In genomic region chrX:56731306-56732201, GRCm38 (mm10) we compare ENCODE assay signal across 8 mouse cellular contexts. TPM values are rescaled to one million over a fixed set of nuclear protein-coding genes. Genes with fewer than 3 reads are reported as not detected.
DNase-seq lines count a peak whose midpoint lies in the region; ATAC-seq lines count a peak whose summit lies in the region.

Fhl1 (plus strand) TSS chrX:56731787.

- H3K4me2 ChIP-seq in hindbrain, embryonic 11.5 days (replicated peaks; ENCODE audit: low read depth, low read length), result peak within 1 kb of the TSS; percentile 45
- peak within 1 kb of the TSS; percentile 57 for H3K4me2 ChIP-seq in lung, embryonic 16.5 days (ENCODE audit: low read depth, low read length)

- 29% methylated on average over 23 of the region's 106 CpGs for WGBS in hindbrain, embryonic 11.5 days
- 29% methylated on average over 10 of the region's 106 CpGs for WGBS in lung, embryonic 16.5 days

- no peaks in the 10 kb centered on the region for H3K4me1 ChIP-seq in hindbrain, embryonic 11.5 days (replicated peaks; ENCODE audit: control insufficient read depth, insufficient read depth, low read length)
- H3K4me1 ChIP-seq in lung, embryonic 16.5 days (replicated peaks; ENCODE audit: control insufficient read depth, insufficient read depth, low read length), result peaks cover 4% of the 10 kb centered on the region; the same call in 1 of the 2 replicates

- H3K27ac ChIP-seq in hindbrain, embryonic 11.5 days (ENCODE audit: low read depth, low read length), result peak within 1 kb of the TSS; percentile 84
- peak within 1 kb of the TSS; percentile 77 for H3K27ac ChIP-seq in lung, embryonic 16.5 days (ENCODE audit: low read length)

- ATAC-seq in hindbrain, embryonic 11.5 days (ENCODE audit: low FRiP score), result peak; percentile 93
- peak; percentile 92 for ATAC-seq in lung, embryonic 16.5 days (ENCODE audit: low read depth)

- H3K27me3 ChIP-seq in hindbrain, embryonic 11.5 days (ENCODE audit: control insufficient read depth, insufficient read depth, low read length), result no peaks in the 10 kb centered on the region
- H3K27me3 ChIP-seq in lung, embryonic 16.5 days (ENCODE audit: control insufficient read depth, insufficient read depth, low read depth, low read length), result no peaks in the 10 kb centered on the region

- peak within 1 kb of the TSS; percentile 55 for H3K4me3 ChIP-seq in hindbrain, embryonic 11.5 days (ENCODE audit: low read depth, low read length)
- H3K4me3 ChIP-seq in lung, embryonic 16.5 days (ENCODE audit: low read length), result peak within 1 kb of the TSS; percentile 63

- H3K9ac ChIP-seq in hindbrain, embryonic 11.5 days (ENCODE audit: low read depth, low read length), result peak within 1 kb of the TSS; percentile 70
- H3K9ac ChIP-seq in lung, embryonic 16.5 days (ENCODE audit: low read length), result peak within 1 kb of the TSS; percentile 79

- no peaks in the 10 kb centered on the region for H3K36me3 ChIP-seq in hindbrain, embryonic 11.5 days (ENCODE audit: control insufficient read depth, insufficient read depth, low read length)
- H3K36me3 ChIP-seq in lung, embryonic 16.5 days (ENCODE audit: control insufficient read depth, insufficient read depth, low read length), result no peaks in the 10 kb centered on the region

- DNase-seq in ZHBTc4 (ENCODE audit: low read depth, low spot score), result peak; percentile 71
- DNase-seq in cerebellum, postnatal 36 days, result peak; percentile 47 to 63
- DNase-seq in frontal cortex, postnatal 36 days (ENCODE audit: low spot score in 2 of 2), result peak; percentile 28 to 29
- DNase-seq in hindbrain, embryonic 11.5 days (ENCODE audit: low spot score), result peak; percentile 70
- DNase-seq in layer of hippocampus, postnatal 14 days (ENCODE audit: low spot score in 2 of 2), result peak; percentile 27 to 34
- peak; percentile 59 for DNase-seq in retina, postnatal 7 days (ENCODE audit: low read depth, low spot score)
- no peak for DNase-seq in spleen, postnatal 36 days (ENCODE audit: low spot score in 2 of 2)

- no peaks in the 10 kb centered on the region for H3K9me3 ChIP-seq in hindbrain, embryonic 11.5 days (ENCODE audit: control insufficient read depth, low read length)
- no peaks in the 10 kb centered on the region for H3K9me3 ChIP-seq in lung, embryonic 16.5 days (ENCODE audit: control insufficient read depth, low read length)

RNA-seq across cellular contexts. Expression of gene Fhl1, which starts in this region (rescaled TPM):
- polyA plus RNA-seq in hindbrain, embryonic 11.5 days (2014; fragmentation: Nextera tagmentation; extraction: Ambion mirVana), result 81.5 and 87.0 TPM in 2 replicates
- total RNA-seq in layer of hippocampus, postnatal 14 days (2021), result 100 to 1,000 TPM; 108 to 124 TPM
- polyA plus RNA-seq in lung, embryonic 16.5 days (2015; fragmentation: Nextera tagmentation; extraction: Ambion mirVana), result 545 and 603 TPM in 2 replicates

Comparison
In these comparisons a context has a peak if more than half of its experiments do, and no peak if none do; other contexts are left out.
1. DNase-seq: peak in ZHBTc4 (single experiment), cerebellum, postnatal 36 days (2 of 2), frontal cortex, postnatal 36 days (2 of 2), hindbrain, embryonic 11.5 days (single experiment), layer of hippocampus, postnatal 14 days (2 of 2) and retina, postnatal 7 days (single experiment); none in spleen, postnatal 36 days (0 of 2).